Mouse (Mus musculus): ENCODE data around the gene Gpatch8. TPM values are rescaled to one million over a fixed set of nuclear protein-coding genes. Genes with fewer than 3 reads are reported as not detected.

Gene Gpatch8
- polyA plus RNA-seq, 1 experiment = 9.0 TPM

- Histone ChIP-seq H3K36me3 (ENCODE audit: control insufficient read depth, insufficient read depth) (no peaks in the 10 kb centered on the region), H3ac (ENCODE audit: control insufficient read depth, insufficient read length) (no peak overlapping the region), H3K4me3 (peak overlapping the region; percentile 23), H3K4me2 (ENCODE audit: low read depth) (peak overlapping the region; percentile 99), H3K79me2 (ENCODE audit: control insufficient read depth, insufficient read depth) (no peaks in the 10 kb centered on the region), H3K27me3 (ENCODE audit: control insufficient read depth, insufficient read depth, insufficient read length) (no peaks in the 10 kb centered on the region)
- TF ChIP-seq E2F4 (IDR thresholded peaks at IDR 0.05; ENCODE audit: insufficient read depth) = no peak
- TF ChIP-seq SRF (IDR thresholded peaks at IDR 0.05; ENCODE audit: control insufficient read depth, insufficient read length, low read depth) = no peak
- no peak for TF ChIP-seq MYOG (IDR thresholded peaks at IDR 0.05; ENCODE audit: control insufficient read depth in 1 of 3, insufficient read depth in 1 of 3, insufficient read length in 2 of 3, low read depth in 2 of 3)
- no peak for TF ChIP-seq TCF3 (IDR thresholded peaks at IDR 0.05; ENCODE audit: insufficient read length, low read depth)
- no peak for TF ChIP-seq POLR2A (IDR thresholded peaks at IDR 0.05; ENCODE audit: insufficient read length, low read depth)
- no peak for TF ChIP-seq CEBPB (IDR thresholded peaks at IDR 0.05; ENCODE audit: insufficient read depth, poor library complexity, severe bottlenecking)
- TF ChIP-seq TCF12 (IDR thresholded peaks at IDR 0.05; ENCODE audit: insufficient read depth, poor library complexity, severe bottlenecking) = no peak
- TF ChIP-seq POLR2AphosphoS2 (IDR thresholded peaks at IDR 0.05; ENCODE audit: insufficient read length, low read depth) = no peak
- TF ChIP-seq MYOD1 (IDR thresholded peaks at IDR 0.05; ENCODE audit: control insufficient read depth in 1 of 3, insufficient read length in 2 of 3, low read depth in 2 of 3) = no peak
- TF ChIP-seq MAX (IDR thresholded peaks at IDR 0.05; ENCODE audit: low read depth) = no peak
- TF ChIP-seq REST (IDR thresholded peaks at IDR 0.05; ENCODE audit: insufficient read depth, insufficient read length) = no peak
- TF ChIP-seq USF1 (IDR thresholded peaks at IDR 0.05; ENCODE audit: low read depth) = no peak
Observed at GRCm38 (mm10) chr11:102465713-102466436, 90.3 kb downstream of the Gpatch8 start.

GRCm38 (mm10) chr11:102464901-102465300, 91.3 kb downstream of the Gpatch8 start:
- H3K4me2 ChIP-seq (ENCODE audit: low read depth) = no peak overlapping the region
- no peaks in the 10 kb centered on the region for H3K36me3 ChIP-seq (ENCODE audit: control insufficient read depth, insufficient read depth)
- TF ChIP-seq MYOG (IDR thresholded peaks at IDR 0.05; ENCODE audit: control insufficient read depth in 1 of 3, insufficient read depth in 1 of 3, insufficient read length in 2 of 3, low read depth in 2 of 3) = no peak
- no peak for TF ChIP-seq MYOD1 (IDR thresholded peaks at IDR 0.05; ENCODE audit: control insufficient read depth in 1 of 3, insufficient read length in 2 of 3, low read depth in 2 of 3)
- TF ChIP-seq USF1 (IDR thresholded peaks at IDR 0.05; ENCODE audit: low read depth) = no peak
- TF ChIP-seq POLR2AphosphoS2 (IDR thresholded peaks at IDR 0.05; ENCODE audit: insufficient read length, low read depth) = no peak
- no peak for TF ChIP-seq MAX (IDR thresholded peaks at IDR 0.05; ENCODE audit: low read depth)
- no peak for TF ChIP-seq CEBPB (IDR thresholded peaks at IDR 0.05; ENCODE audit: insufficient read depth, poor library complexity, severe bottlenecking)
- TF ChIP-seq POLR2A (IDR thresholded peaks at IDR 0.05; ENCODE audit: insufficient read length, low read depth) = no peak
- no peak for TF ChIP-seq REST (IDR thresholded peaks at IDR 0.05; ENCODE audit: insufficient read depth, insufficient read length)
- TF ChIP-seq TCF3 (IDR thresholded peaks at IDR 0.05; ENCODE audit: insufficient read length, low read depth) = no peak
- TF ChIP-seq TCF12 (IDR thresholded peaks at IDR 0.05; ENCODE audit: insufficient read depth, poor library complexity, severe bottlenecking) = no peak
- no peak for TF ChIP-seq E2F4 (IDR thresholded peaks at IDR 0.05; ENCODE audit: insufficient read depth)
- no peak for TF ChIP-seq SRF (IDR thresholded peaks at IDR 0.05; ENCODE audit: control insufficient read depth, insufficient read length, low read depth)
- H3ac ChIP-seq (ENCODE audit: control insufficient read depth, insufficient read length) = no peak overlapping the region
- H3K4me3 ChIP-seq = no peak overlapping the region
- no peaks in the 10 kb centered on the region for H3K27me3 ChIP-seq (ENCODE audit: control insufficient read depth, insufficient read depth, insufficient read length)
- no peaks in the 10 kb centered on the region for H3K79me2 ChIP-seq (ENCODE audit: control insufficient read depth, insufficient read depth)

- H3ac ChIP-seq (ENCODE audit: control insufficient read depth, insufficient read length) = no peak overlapping the region
- H3K27me3 ChIP-seq (ENCODE audit: control insufficient read depth, insufficient read depth, insufficient read length) = no peaks in the 10 kb centered on the region
- H3K36me3 ChIP-seq (ENCODE audit: control insufficient read depth, insufficient read depth) = no peaks in the 10 kb centered on the region
- TF ChIP-seq MYOD1 (IDR thresholded peaks at IDR 0.05; ENCODE audit: control insufficient read depth in 1 of 3, insufficient read length in 2 of 3, low read depth in 2 of 3) (no peak), SRF (IDR thresholded peaks at IDR 0.05; ENCODE audit: control insufficient read depth, insufficient read length, low read depth) (no peak), CEBPB (IDR thresholded peaks at IDR 0.05; ENCODE audit: insufficient read depth, poor library complexity, severe bottlenecking) (no peak), MYOG (IDR thresholded peaks at IDR 0.05; ENCODE audit: control insufficient read depth in 1 of 3, insufficient read depth in 1 of 3, insufficient read length in 2 of 3, low read depth in 2 of 3) (no peak), POLR2A (IDR thresholded peaks at IDR 0.05; ENCODE audit: insufficient read length, low read depth) (no peak), E2F4 (IDR thresholded peaks at IDR 0.05; ENCODE audit: insufficient read depth) (no peak), TCF3 (IDR thresholded peaks at IDR 0.05; ENCODE audit: insufficient read length, low read depth) (no peak), USF1 (IDR thresholded peaks at IDR 0.05; ENCODE audit: low read depth) (no peak), TCF12 (IDR thresholded peaks at IDR 0.05; ENCODE audit: insufficient read depth, poor library complexity, severe bottlenecking) (no peak), MAX (IDR thresholded peaks at IDR 0.05; ENCODE audit: low read depth) (no peak), POLR2AphosphoS2 (IDR thresholded peaks at IDR 0.05; ENCODE audit: insufficient read length, low read depth) (no peak), REST (IDR thresholded peaks at IDR 0.05; ENCODE audit: insufficient read depth, insufficient read length) (no peak)
- H3K4me2 ChIP-seq (ENCODE audit: low read depth) = no peak overlapping the region
- no peak overlapping the region for H3K4me3 ChIP-seq
- no peaks in the 10 kb centered on the region for H3K79me2 ChIP-seq (ENCODE audit: control insufficient read depth, insufficient read depth)
Observed at GRCm38 (mm10) chr11:102461764-102462163, 94.4 kb downstream of the Gpatch8 start.

GRCm38 (mm10) chr11:102460541-102460940, 95.7 kb downstream of the Gpatch8 start:
- no peak overlapping the region for H3K4me3 ChIP-seq
- H3ac ChIP-seq (ENCODE audit: control insufficient read depth, insufficient read length) = no peak overlapping the region
- no peaks in the 10 kb centered on the region for H3K27me3 ChIP-seq (ENCODE audit: control insufficient read depth, insufficient read depth, insufficient read length)
- no peaks in the 10 kb centered on the region for H3K36me3 ChIP-seq (ENCODE audit: control insufficient read depth, insufficient read depth)
- H3K79me2 ChIP-seq (ENCODE audit: control insufficient read depth, insufficient read depth) = no peaks in the 10 kb centered on the region
- H3K4me2 ChIP-seq (ENCODE audit: low read depth) = no peak overlapping the region
- TF ChIP-seq TCF12 (IDR thresholded peaks at IDR 0.05; ENCODE audit: insufficient read depth, poor library complexity, severe bottlenecking) (no peak), MYOG (IDR thresholded peaks at IDR 0.05; ENCODE audit: control insufficient read depth in 1 of 3, insufficient read depth in 1 of 3, insufficient read length in 2 of 3, low read depth in 2 of 3) (no peak), MAX (IDR thresholded peaks at IDR 0.05; ENCODE audit: low read depth) (no peak), SRF (IDR thresholded peaks at IDR 0.05; ENCODE audit: control insufficient read depth, insufficient read length, low read depth) (no peak), CEBPB (IDR thresholded peaks at IDR 0.05; ENCODE audit: insufficient read depth, poor library complexity, severe bottlenecking) (no peak), POLR2A (IDR thresholded peaks at IDR 0.05; ENCODE audit: insufficient read length, low read depth) (no peak), E2F4 (IDR thresholded peaks at IDR 0.05; ENCODE audit: insufficient read depth) (no peak), TCF3 (IDR thresholded peaks at IDR 0.05; ENCODE audit: insufficient read length, low read depth) (no peak), REST (IDR thresholded peaks at IDR 0.05; ENCODE audit: insufficient read depth, insufficient read length) (no peak), USF1 (IDR thresholded peaks at IDR 0.05; ENCODE audit: low read depth) (no peak), POLR2AphosphoS2 (IDR thresholded peaks at IDR 0.05; ENCODE audit: insufficient read length, low read depth) (no peak), MYOD1 (IDR thresholded peaks at IDR 0.05; ENCODE audit: control insufficient read depth in 1 of 3, insufficient read length in 2 of 3, low read depth in 2 of 3) (no peak)

Measured in myocyte (in vitro differentiated cells).